In genomic region chr8:69749544-69750454, GRCm38 (mm10) we compare ENCODE assay signal across 8 mouse cellular contexts. TPM values are rescaled to one million over a fixed set of nuclear protein-coding genes. Genes with fewer than 3 reads are reported as not detected.
DNase-seq lines count a peak whose midpoint lies in the region; ATAC-seq and TF ChIP-seq lines count a peak whose summit lies in the region.

Gene Zfp963 (minus strand): TSS chr8:69749970.

- H3K4me2 ChIP-seq in forebrain, embryonic 12.5 days = peak within 1 kb of the TSS; percentile 56
- H3K4me2 ChIP-seq in heart, postnatal 0 days (ENCODE audit: low read depth, low read length) = peak within 1 kb of the TSS; percentile 57
- H3K4me2 ChIP-seq in liver, embryonic 16.5 days (ENCODE audit: low read depth, low read length) = peak within 1 kb of the TSS; percentile 78
- H3K4me2 ChIP-seq in neural tube, embryonic 13.5 days = peak within 1 kb of the TSS; percentile 60

- H3K9me3 ChIP-seq in E14TG2a.4 (ENCODE audit: low read length) = no peaks in the 10 kb centered on the region
- no peaks in the 10 kb centered on the region for H3K9me3 ChIP-seq in forebrain, embryonic 12.5 days
- H3K9me3 ChIP-seq in heart, postnatal 0 days (replicated peaks; ENCODE audit: control insufficient read depth, low read length) = no peaks in the 10 kb centered on the region
- no peaks in the 10 kb centered on the region for H3K9me3 ChIP-seq in liver, embryonic 16.5 days (replicated peaks; ENCODE audit: control insufficient read depth, low read length)
- H3K9me3 ChIP-seq in neural tube, embryonic 13.5 days = no peaks in the 10 kb centered on the region

- TF ChIP-seq EP300 in heart, postnatal 0 days (IDR thresholded peaks at IDR 0.05; ENCODE audit: low read depth) = no peak

- peak; percentile 99 for TF ChIP-seq POLR2A in testis, adult 2 months (IDR thresholded peaks at IDR 0.05; ENCODE audit: control insufficient read depth, low read depth, low read length)

- no peaks in the 10 kb centered on the region for H3K27me3 ChIP-seq in E14TG2a.4 (ENCODE audit: insufficient read depth, low read length)
- H3K27me3 ChIP-seq in forebrain, embryonic 12.5 days = no peaks in the 10 kb centered on the region
- H3K27me3 ChIP-seq in heart, postnatal 0 days (ENCODE audit: control insufficient read depth, insufficient read depth, low read length) = no peaks in the 10 kb centered on the region
- no peaks in the 10 kb centered on the region for H3K27me3 ChIP-seq in liver, embryonic 16.5 days (ENCODE audit: control insufficient read depth, insufficient read depth, low read depth, low read length)
- H3K27me3 ChIP-seq in neural tube, embryonic 13.5 days = no peaks in the 10 kb centered on the region
- H3K27me3 ChIP-seq in testis, adult 2 months (ENCODE audit: control insufficient read depth, insufficient read depth, low read length) = no peaks in the 10 kb centered on the region

- ATAC-seq in forebrain, embryonic 12.5 days (ENCODE audit: low FRiP score) = peak; percentile 98
- peak; percentile 98 for ATAC-seq in heart, postnatal 0 days (ENCODE audit: insufficient read depth, low read depth)
- ATAC-seq in liver, embryonic 16.5 days (ENCODE audit: low read depth) = peak; percentile 98
- ATAC-seq in neural tube, embryonic 13.5 days (ENCODE audit: low read depth) = peak; percentile 99

- TF ChIP-seq CTCF in E14TG2a.4 (conservative IDR thresholded peaks at IDR 0.05; ENCODE audit: low read length) = no peak
- TF ChIP-seq CTCF in heart, postnatal 0 days (IDR thresholded peaks at IDR 0.05; ENCODE audit: low read depth) = no peak
- TF ChIP-seq CTCF in testis, adult 2 months (IDR thresholded peaks at IDR 0.05; ENCODE audit: control insufficient read depth, insufficient read depth, insufficient replicate concordance, low read depth, low read length) = no peak

- peak within 1 kb of the TSS; percentile 99 for H3K27ac ChIP-seq in forebrain, embryonic 12.5 days
- H3K27ac ChIP-seq in heart, postnatal 0 days (ENCODE audit: low read depth) = peak within 1 kb of the TSS; percentile 97
- peak within 1 kb of the TSS; percentile 99 for H3K27ac ChIP-seq in liver, embryonic 16.5 days (ENCODE audit: low read length)
- peak within 1 kb of the TSS; percentile 99 for H3K27ac ChIP-seq in neural tube, embryonic 13.5 days (replicated peaks)
- H3K27ac ChIP-seq in testis, adult 2 months (ENCODE audit: control insufficient read depth, insufficient read depth, low read depth, low read length) = peak within 1 kb of the TSS; percentile 93

- H3K4me3 ChIP-seq in E14TG2a.4 (replicated peaks; ENCODE audit: low read length) = peak within 1 kb of the TSS; percentile 90
- peak within 1 kb of the TSS; percentile 69 for H3K4me3 ChIP-seq in forebrain, embryonic 12.5 days (replicated peaks)
- H3K4me3 ChIP-seq in heart, postnatal 0 days (ENCODE audit: low read depth, low read length) = peak within 1 kb of the TSS; percentile 65
- peak within 1 kb of the TSS; percentile 79 for H3K4me3 ChIP-seq in liver, embryonic 16.5 days (ENCODE audit: low read depth, low read length)
- H3K4me3 ChIP-seq in neural tube, embryonic 13.5 days = peak within 1 kb of the TSS; percentile 71
- peak within 1 kb of the TSS; percentile 95 for H3K4me3 ChIP-seq in testis, adult 2 months (ENCODE audit: control insufficient read depth, low read depth, low read length)

- peaks cover 17% of the 10 kb centered on the region for H3K4me1 ChIP-seq in E14TG2a.4 (replicated peaks; ENCODE audit: low read depth, low read length)
- peaks cover 13% of the 10 kb centered on the region for H3K4me1 ChIP-seq in forebrain, embryonic 12.5 days
- H3K4me1 ChIP-seq in heart, postnatal 0 days (ENCODE audit: control insufficient read depth, insufficient read depth) = peaks cover 4% of the 10 kb centered on the region; the same call in 1 of the 2 replicates
- peaks cover 29% of the 10 kb centered on the region for H3K4me1 ChIP-seq in liver, embryonic 16.5 days (ENCODE audit: control insufficient read depth, low read depth, low read length)
- H3K4me1 ChIP-seq in neural tube, embryonic 13.5 days (replicated peaks) = peaks cover 18% of the 10 kb centered on the region
- H3K4me1 ChIP-seq in testis, adult 2 months (ENCODE audit: control insufficient read depth, insufficient read depth, low read length) = peaks cover 3% of the 10 kb centered on the region; the same call in 1 of the 2 replicates

- H3K9ac ChIP-seq in forebrain, embryonic 12.5 days = peak within 1 kb of the TSS; percentile 83
- H3K9ac ChIP-seq in heart, postnatal 0 days (replicated peaks; ENCODE audit: low read depth, low read length) = peak within 1 kb of the TSS; percentile 76
- peak within 1 kb of the TSS; percentile 94 for H3K9ac ChIP-seq in liver, embryonic 16.5 days (ENCODE audit: low read depth, low read length)
- peak within 1 kb of the TSS; percentile 93 for H3K9ac ChIP-seq in neural tube, embryonic 13.5 days

- no peaks in the 10 kb centered on the region for H3K36me3 ChIP-seq in E14TG2a.4 (ENCODE audit: insufficient read depth, low read length)
- H3K36me3 ChIP-seq in forebrain, embryonic 12.5 days (replicated peaks) = 0 out of 2 replicates have a peak, but pooled peaks cover 4% of the 10 kb centered on the region
- no peaks in the 10 kb centered on the region for H3K36me3 ChIP-seq in heart, postnatal 0 days (replicated peaks; ENCODE audit: control insufficient read depth, insufficient read depth, low read length)
- no peaks in the 10 kb centered on the region for H3K36me3 ChIP-seq in liver, embryonic 16.5 days (ENCODE audit: control insufficient read depth, insufficient read depth)
- H3K36me3 ChIP-seq in neural tube, embryonic 13.5 days = no peaks in the 10 kb centered on the region
- no peaks in the 10 kb centered on the region for H3K36me3 ChIP-seq in testis, adult 2 months (ENCODE audit: control insufficient read depth, insufficient read depth, low read length)

- 4% methylated on average over 48 of the region's 48 CpGs for WGBS in forebrain, embryonic 12.5 days
- 3% methylated on average over 47 of the region's 48 CpGs for WGBS in heart, postnatal 0 days
- WGBS in liver, embryonic 16.5 days (ENCODE audit: insufficient replicate concordance) = 3% methylated on average over 48 of the region's 48 CpGs
- 4% methylated on average over 48 of the region's 48 CpGs for WGBS in neural tube, embryonic 13.5 days

- peak; percentile 93 for DNase-seq in c-Kit-positive CD71-positive TER-119-positive erythroid progenitor cells, embryonic 14.5 days (ENCODE audit: low spot score)
- peak; percentile 93 for DNase-seq in heart, postnatal 0 days (ENCODE audit: low spot score)
- DNase-seq in kidney, postnatal 4 days = peak; percentile 97 to 98

RNA-seq across cellular contexts. Expression of gene Zfp963, which starts in this region (rescaled TPM):
- 7.7 and 7.8 TPM in 2 replicates for polyA plus RNA-seq in forebrain, embryonic 12.5 days (2016; fragmentation: Nextera tagmentation; extraction: Ambion mirVana)
- total RNA-seq in heart, postnatal 0 days (2014; rRNA removed; ENCODE audit: low replicate concordance) = 0.73 and 3.5 TPM in 2 replicates
- polyA plus RNA-seq in heart, postnatal 0 days (2015; fragmentation: Nextera tagmentation; extraction: Ambion mirVana) = 2.8 and 3.1 TPM in 2 replicates
- polyA plus RNA-seq in liver, embryonic 16.5 days (2015; fragmentation: Nextera tagmentation; extraction: Ambion mirVana) = 2.9 and 3.1 TPM in 2 replicates
- polyA plus RNA-seq in neural tube, embryonic 13.5 days (2015; fragmentation: Nextera tagmentation; extraction: Ambion mirVana) = 10.1 and 10.5 TPM in 2 replicates
- 0.47 and 0.48 TPM in 2 replicates for polyA plus RNA-seq in testis, adult 2 months (2012; rRNA removed)

Comparison
In these comparisons a context has a peak if more than half of its experiments do, and no peak if none do; other contexts are left out.
1. Peak in every context shown above with its lines: DNase-seq, ATAC-seq, H3K4me3 ChIP-seq and H3K27ac ChIP-seq.